Mouse (Mus musculus): ENCODE results near the gene Aldh2. TPM values are rescaled to one million over a fixed set of nuclear protein-coding genes. Genes with fewer than 3 reads are reported as not detected.
"Not testable (repeated sequence)": the region's sequence is repeated elsewhere in the genome, so short reads cannot be mapped to it uniquely, and the experiment has no call there.

Gene Aldh2
- polyA plus RNA-seq, 1 experiment from 2014 or later: 72.0 TPM

- not testable (repeated sequence) for H3K27me3 ChIP-seq (replicated peaks); H3K9me3 ChIP-seq (replicated peaks); ATAC-seq (ENCODE audit: insufficient number of reproducible peaks, low FRiP score); H3K27ac ChIP-seq (ENCODE audit: poor library complexity, severe bottlenecking); H3K4me2 ChIP-seq; H3K4me1 ChIP-seq (replicated peaks); H3K36me3 ChIP-seq; H3K9ac ChIP-seq; H3K4me3 ChIP-seq
- 83% methylated on average over 3 of the region's 3 CpGs for WGBS
These were observed 21.3 kb upstream of the Aldh2 start for GRCm38 (mm10) chr5:121614921-121615320.

GRCm38 (mm10) chr5:121612036-121612435 is 18.4 kb upstream of the Aldh2 start:
- Histone ChIP-seq H3K9ac (no peak overlapping the region), H3K9me3 (replicated peaks) (no peaks in the 10 kb centered on the region), H3K36me3 (no peaks in the 10 kb centered on the region), H3K4me3 (no peak overlapping the region), H3K27ac (ENCODE audit: poor library complexity, severe bottlenecking) (no peak overlapping the region), H3K4me2 (no peak overlapping the region), H3K4me1 (replicated peaks) (no peaks in the 10 kb centered on the region), H3K27me3 (replicated peaks) (no peaks in the 10 kb centered on the region)
- WGBS: 81% methylated on average over 6 of the region's 6 CpGs
- ATAC-seq (ENCODE audit: insufficient number of reproducible peaks, low FRiP score): no peak

- not testable (repeated sequence) for H3K4me2 ChIP-seq; H3K4me3 ChIP-seq; H3K9me3 ChIP-seq (replicated peaks); ATAC-seq (ENCODE audit: insufficient number of reproducible peaks, low FRiP score); H3K27me3 ChIP-seq (replicated peaks); H3K9ac ChIP-seq; H3K27ac ChIP-seq (ENCODE audit: poor library complexity, severe bottlenecking); H3K36me3 ChIP-seq; H3K4me1 ChIP-seq (replicated peaks)
- WGBS: 43% methylated on average over 7 of the region's 8 CpGs
These were observed 16.0 kb upstream of the Aldh2 start for GRCm38 (mm10) chr5:121609556-121610135.

GRCm38 (mm10) chr5:121606151-121606550 is 12.5 kb upstream of the Aldh2 start:
- peaks cover 2% of the 10 kb centered on the region; the same call in 1 of the 2 replicates for H3K4me1 ChIP-seq (replicated peaks)
- H3K9ac ChIP-seq: no peak overlapping the region
- WGBS: 0% methylated on average over 2 of the region's 2 CpGs
- no peak overlapping the region for H3K4me3 ChIP-seq
- H3K27me3 ChIP-seq (replicated peaks): no peaks in the 10 kb centered on the region
- ATAC-seq (ENCODE audit: insufficient number of reproducible peaks, low FRiP score): no peak
- no peaks in the 10 kb centered on the region for H3K36me3 ChIP-seq
- H3K4me2 ChIP-seq: no peak overlapping the region
- H3K27ac ChIP-seq (ENCODE audit: poor library complexity, severe bottlenecking): no peak overlapping the region
- no peaks in the 10 kb centered on the region for H3K9me3 ChIP-seq (replicated peaks)

GRCm38 (mm10) chr5:121603815-121604214 is 10.2 kb upstream of the Aldh2 start:
- not testable (repeated sequence) for H3K27ac ChIP-seq (ENCODE audit: poor library complexity, severe bottlenecking); H3K9me3 ChIP-seq (replicated peaks); H3K9ac ChIP-seq; H3K4me2 ChIP-seq; ATAC-seq (ENCODE audit: insufficient number of reproducible peaks, low FRiP score); H3K27me3 ChIP-seq (replicated peaks); H3K36me3 ChIP-seq; H3K4me3 ChIP-seq; H3K4me1 ChIP-seq (replicated peaks)
- WGBS: 69% methylated on average over 1 of the region's 1 CpGs

- peak; percentile 65; the same call in 1 of the 2 replicates for ATAC-seq (ENCODE audit: insufficient number of reproducible peaks, low FRiP score)
- H3K27me3 ChIP-seq (replicated peaks): no peaks in the 10 kb centered on the region
- H3K27ac ChIP-seq (ENCODE audit: poor library complexity, severe bottlenecking): no peak overlapping the region
- H3K4me1 ChIP-seq (replicated peaks): peaks cover 13% of the 10 kb centered on the region
- no peaks in the 10 kb centered on the region for H3K9me3 ChIP-seq (replicated peaks)
- H3K4me3 ChIP-seq: no peak overlapping the region
- 28% methylated on average over 9 of the region's 9 CpGs for WGBS
- no peaks in the 10 kb centered on the region for H3K36me3 ChIP-seq
- H3K9ac ChIP-seq: 0 out of 2 replicates have a peak overlapping the region, but pooled peaks have one; percentile 32
- no peak overlapping the region for H3K4me2 ChIP-seq
These were observed 8.1 kb upstream of the Aldh2 start for GRCm38 (mm10) chr5:121601547-121602299.

GRCm38 (mm10) chr5:121598871-121599610 is 5.4 kb upstream of the Aldh2 start:
- Histone ChIP-seq H3K9ac (no peak overlapping the region), H3K4me3 (no peak overlapping the region), H3K36me3 (no peaks in the 10 kb centered on the region), H3K9me3 (replicated peaks) (no peaks in the 10 kb centered on the region), H3K27me3 (replicated peaks) (no peaks in the 10 kb centered on the region), H3K27ac (ENCODE audit: poor library complexity, severe bottlenecking) (no peak overlapping the region), H3K4me1 (replicated peaks) (peaks cover 24% of the 10 kb centered on the region), H3K4me2 (no peak overlapping the region)
- ATAC-seq (ENCODE audit: insufficient number of reproducible peaks, low FRiP score): 0 out of 2 replicates have a peak, but pooled peaks have one; percentile 10
- 61% methylated on average over 13 of the region's 13 CpGs for WGBS

- 76% methylated on average over 7 of the region's 7 CpGs for WGBS
- no peak overlapping the region for H3K9ac ChIP-seq
- ATAC-seq (ENCODE audit: insufficient number of reproducible peaks, low FRiP score): no peak
- no peak overlapping the region for H3K27ac ChIP-seq (ENCODE audit: poor library complexity, severe bottlenecking)
- no peaks in the 10 kb centered on the region for H3K27me3 ChIP-seq (replicated peaks)
- no peak overlapping the region for H3K4me3 ChIP-seq
- no peaks in the 10 kb centered on the region for H3K36me3 ChIP-seq
- H3K4me2 ChIP-seq: no peak overlapping the region
- H3K9me3 ChIP-seq (replicated peaks): no peaks in the 10 kb centered on the region
- peaks cover 28% of the 10 kb centered on the region for H3K4me1 ChIP-seq (replicated peaks)
These were observed 4.4 kb upstream of the Aldh2 start for GRCm38 (mm10) chr5:121597991-121598537.

- ATAC-seq (ENCODE audit: insufficient number of reproducible peaks, low FRiP score): no peak
- Histone ChIP-seq H3K9ac (no peak overlapping the region), H3K27ac (ENCODE audit: poor library complexity, severe bottlenecking) (no peak overlapping the region), H3K27me3 (replicated peaks) (no peaks in the 10 kb centered on the region), H3K9me3 (replicated peaks) (no peaks in the 10 kb centered on the region), H3K36me3 (no peaks in the 10 kb centered on the region), H3K4me2 (no peak overlapping the region), H3K4me3 (no peak overlapping the region), H3K4me1 (replicated peaks) (peaks cover 33% of the 10 kb centered on the region)
- WGBS: 53% methylated on average over 4 of the region's 4 CpGs
These were observed 3.7 kb upstream of the Aldh2 start for GRCm38 (mm10) chr5:121597332-121597731.

GRCm38 (mm10) chr5:121596226-121596625 is 2.6 kb upstream of the Aldh2 start:
- Histone ChIP-seq H3K27ac (ENCODE audit: poor library complexity, severe bottlenecking) (no peak overlapping the region), H3K4me1 (replicated peaks) (peaks cover 35% of the 10 kb centered on the region), H3K4me3 (no peak overlapping the region), H3K4me2 (no peak overlapping the region), H3K36me3 (no peaks in the 10 kb centered on the region), H3K9me3 (replicated peaks) (no peaks in the 10 kb centered on the region), H3K9ac (no peak overlapping the region), H3K27me3 (replicated peaks) (no peaks in the 10 kb centered on the region)
- no peak for ATAC-seq (ENCODE audit: insufficient number of reproducible peaks, low FRiP score)
- 48% methylated on average over 6 of the region's 6 CpGs for WGBS

- no peak overlapping the region for H3K27ac ChIP-seq (ENCODE audit: poor library complexity, severe bottlenecking)
- no peak overlapping the region for H3K4me3 ChIP-seq
- H3K9ac ChIP-seq: no peak overlapping the region
- 71% methylated on average over 6 of the region's 6 CpGs for WGBS
- H3K36me3 ChIP-seq: no peaks in the 10 kb centered on the region
- H3K27me3 ChIP-seq (replicated peaks): no peaks in the 10 kb centered on the region
- H3K4me1 ChIP-seq (replicated peaks): peaks cover 35% of the 10 kb centered on the region
- H3K9me3 ChIP-seq (replicated peaks): no peaks in the 10 kb centered on the region
- no peak overlapping the region for H3K4me2 ChIP-seq
- ATAC-seq (ENCODE audit: insufficient number of reproducible peaks, low FRiP score): no peak
These were observed 2.1 kb upstream of the Aldh2 start for GRCm38 (mm10) chr5:121595758-121596157.
